ENCODE assay signal across 8 mouse cellular contexts in genomic region chr4:109437913-109438878, GRCm38 (mm10). TPM values are rescaled to one million over a fixed set of nuclear protein-coding genes. Genes with fewer than 3 reads are reported as not detected.
A peak's percentile ranks its signal among the peaks of the same experiment; 100 is the strongest.
DNase-seq lines count a peak whose midpoint lies in the region; ATAC-seq lines count a peak whose summit lies in the region.

No protein-coding gene starts in this region.

- H3K4me2 ChIP-seq in intestine, embryonic 14.5 days (ENCODE audit: low read length): no peak overlapping the region

- no peak overlapping the region for H3K9ac ChIP-seq in intestine, embryonic 14.5 days (ENCODE audit: low read length)

- H3K4me3 ChIP-seq in intestine, embryonic 14.5 days (ENCODE audit: low read depth, low read length): no peak overlapping the region

- peak; percentile 69 for DNase-seq in urinary bladder, postnatal 14 days (ENCODE audit: low spot score)
- DNase-seq in urinary bladder, postnatal 10 days (ENCODE audit: low spot score): no peak
- peak; percentile 74 for DNase-seq in gastrocnemius, postnatal 10 days
- peak; percentile 87 for DNase-seq in intestine, embryonic 14.5 days (ENCODE audit: low spot score)
- DNase-seq in left cerebral cortex, postnatal 36 days (ENCODE audit: low spot score in 2 of 2): peak; percentile 50 to 53
- peak; percentile 78 for DNase-seq in mesoderm, embryonic 11.5 days (ENCODE audit: low read depth, low spot score)
- DNase-seq in right cerebral cortex, postnatal 4 days: peak; percentile 71

- intact Hi-C loops in left cerebral cortex, postnatal 36 days (cut with DNase I): no loop called here

- no peaks in the 10 kb centered on the region for H3K27me3 ChIP-seq in intestine, embryonic 14.5 days (replicated peaks; ENCODE audit: control insufficient read depth, insufficient read depth, low read length)

- H3K4me1 ChIP-seq in intestine, embryonic 14.5 days (replicated peaks; ENCODE audit: control insufficient read depth, insufficient read depth, low read length): no peaks in the 10 kb centered on the region

- H3K27ac ChIP-seq in intestine, embryonic 14.5 days (ENCODE audit: low read depth): no peak overlapping the region

- WGBS in intestine, embryonic 14.5 days: 57% methylated on average over 9 of the region's 9 CpGs

- H3K9me3 ChIP-seq in intestine, embryonic 14.5 days (ENCODE audit: control insufficient read depth, low read length): no peaks in the 10 kb centered on the region

- peaks cover 8% of the 10 kb centered on the region; the same call in 1 of the 2 replicates for H3K36me3 ChIP-seq in intestine, embryonic 14.5 days (ENCODE audit: control insufficient read depth, insufficient read depth, low read length)

- ATAC-seq in common myeloid progenitor, adult 5-6 weeks (replicated peaks; ENCODE audit: low read depth, poor library complexity, severe bottlenecking): peak; percentile 68
- ATAC-seq in intestine, embryonic 14.5 days (replicated peaks; ENCODE audit: low FRiP score, low TSS enrichment, low read depth): peak; percentile 67; the same call in 1 of the 2 replicates

RNA-seq across cellular contexts. Expression of gene Ttc39a, which starts 31.8 kb away (rescaled TPM):
- total RNA-seq in common myeloid progenitor, adult 5-6 weeks (2017): 0.46 and 2.8 TPM in 2 replicates
- total RNA-seq in gastrocnemius, postnatal 10 days (2021): under 1 TPM; 0.66 to 0.81 TPM
- 11.9 and 14.7 TPM in 2 replicates for polyA plus RNA-seq in intestine, embryonic 14.5 days (2014; fragmentation: Nextera tagmentation; extraction: Ambion mirVana)
- total RNA-seq in left cerebral cortex, postnatal 36 days (2021): 1 to 10 TPM; 3.1 TPM

RNA-seq across cellular contexts. Expression of gene Rnf11, which starts 46.3 kb away (rescaled TPM):
- total RNA-seq in common myeloid progenitor, adult 5-6 weeks (2017): 24.7 and 29.2 TPM in 2 replicates
- total RNA-seq in gastrocnemius, postnatal 10 days (2021): 10 to 100 TPM; 91.5 to 96.9 TPM
- 38.5 and 40.0 TPM in 2 replicates for polyA plus RNA-seq in intestine, embryonic 14.5 days (2014; fragmentation: Nextera tagmentation; extraction: Ambion mirVana)
- total RNA-seq in left cerebral cortex, postnatal 36 days (2021): 100 to 1,000 TPM; 207 to 216 TPM
